Mouse (Mus musculus) thymus, postnatal 25 days (tissue): ENCODE results near the gene Ccnc.

Source experiments
- DNase-seq: peaks from one replicate; pipeline ENCODE4 v3.0.0; 2022

Ccnc gene

DNA sequence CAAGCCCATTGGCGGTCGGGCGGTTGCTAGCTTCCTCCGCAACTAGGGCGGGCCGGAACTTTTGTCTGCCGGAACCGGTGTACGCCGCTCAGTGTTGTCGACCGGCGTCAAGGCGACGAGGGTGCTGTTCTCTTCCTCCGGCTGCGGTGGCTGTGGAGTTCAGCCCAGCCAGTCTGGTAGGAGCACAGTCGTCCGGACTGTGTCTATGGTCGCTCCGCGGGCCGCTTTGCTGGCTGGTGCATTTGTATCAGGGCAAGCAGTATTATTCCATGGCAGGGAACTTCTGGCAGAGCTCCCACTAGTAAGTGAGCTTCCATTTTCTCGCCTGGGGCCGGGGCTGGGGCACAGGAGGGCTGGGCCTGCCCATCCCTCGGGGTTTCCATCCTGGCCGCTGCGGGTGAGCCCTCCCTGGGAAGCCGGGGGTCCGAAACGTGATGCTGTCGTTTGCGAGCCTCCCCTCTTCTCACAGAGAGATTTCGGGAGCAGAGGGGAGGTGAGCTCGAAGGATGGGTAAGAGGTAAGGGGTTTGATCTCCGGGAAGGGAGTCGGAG, at the start of gene Ccnc:
TSS of gene Ccnc (plus strand) at position 87 of the 551 bp plus-strand sequence.
- DNase-seq, result peak; percentile 93

DNA sequence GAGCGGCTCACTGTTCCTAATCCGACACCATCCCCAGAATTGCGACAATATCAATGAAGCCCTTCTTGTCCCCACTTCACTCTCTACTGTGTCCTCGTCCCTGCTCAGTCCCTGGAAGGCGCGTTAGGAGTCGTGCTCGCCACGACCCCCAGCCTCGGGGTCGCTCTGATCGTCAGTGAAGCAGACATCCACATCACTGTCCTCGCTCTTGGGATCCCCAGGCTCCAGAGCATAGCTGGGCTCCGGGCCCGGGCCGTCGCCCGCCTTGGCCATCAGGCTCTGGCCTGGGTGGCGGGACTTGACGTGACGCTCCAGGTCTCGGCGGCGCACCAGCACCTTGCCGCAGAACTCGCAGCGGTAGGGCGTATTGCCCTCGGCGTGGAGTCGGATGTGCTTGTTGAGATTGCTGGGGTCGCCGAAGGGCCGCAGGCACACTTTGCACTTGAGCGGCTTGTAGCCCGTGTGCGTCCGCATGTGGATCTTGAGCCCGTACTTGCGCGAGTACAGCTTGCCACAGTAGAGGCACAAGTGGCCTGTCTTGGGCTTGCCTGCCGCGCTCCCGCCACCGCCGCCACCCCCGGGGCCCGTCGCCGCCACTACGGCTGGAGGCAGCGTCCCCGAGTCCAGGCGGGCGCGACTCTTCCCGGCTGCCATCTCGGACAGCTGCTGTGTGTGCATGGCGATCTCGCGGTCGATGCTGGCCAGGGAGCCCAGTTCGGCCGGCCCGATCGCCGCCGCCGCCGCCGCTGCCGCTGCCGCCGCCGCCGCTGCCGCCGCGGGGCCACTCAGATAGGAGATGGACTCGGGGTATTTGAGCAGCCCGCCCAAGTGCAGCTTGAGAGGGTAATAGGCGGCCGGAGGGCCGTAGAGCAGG, 49.2 kb upstream of the Ccnc start:
- DNase-seq, result no peak

DNA sequence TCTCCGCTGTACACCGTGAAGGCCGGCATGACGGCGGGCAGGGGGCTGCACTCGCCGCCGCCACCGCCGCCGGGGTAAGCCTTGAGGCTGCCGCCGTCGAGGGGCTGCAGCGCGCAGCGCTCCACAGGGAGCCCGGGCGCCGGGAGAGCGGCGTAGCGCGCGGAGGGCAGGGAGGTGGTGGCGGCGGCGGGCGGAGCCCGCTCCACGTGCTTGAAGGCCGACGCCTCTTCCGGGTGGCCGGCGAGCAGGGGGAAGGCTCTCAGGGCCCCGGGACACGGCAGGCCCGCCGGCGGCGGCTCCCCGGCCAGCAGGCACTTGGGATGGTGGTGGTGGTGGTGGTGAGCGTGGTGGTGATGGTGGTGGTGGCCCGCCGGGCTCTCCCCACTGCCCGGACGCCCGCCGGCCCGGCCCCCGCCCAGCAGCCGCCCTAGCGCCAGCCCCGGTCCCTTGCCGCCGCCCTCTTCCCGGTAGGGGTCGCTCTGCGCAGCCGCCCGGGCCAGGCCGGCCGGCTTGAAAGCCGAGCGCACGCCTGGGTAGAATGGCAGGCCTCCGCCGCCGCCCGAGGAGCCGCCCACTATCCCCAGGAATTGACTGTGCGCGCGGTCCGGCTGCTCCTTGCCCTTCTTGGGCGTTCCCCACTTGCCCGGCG, 48.4 kb upstream of the Ccnc start:
- peak; percentile 12 for DNase-seq

DNA sequence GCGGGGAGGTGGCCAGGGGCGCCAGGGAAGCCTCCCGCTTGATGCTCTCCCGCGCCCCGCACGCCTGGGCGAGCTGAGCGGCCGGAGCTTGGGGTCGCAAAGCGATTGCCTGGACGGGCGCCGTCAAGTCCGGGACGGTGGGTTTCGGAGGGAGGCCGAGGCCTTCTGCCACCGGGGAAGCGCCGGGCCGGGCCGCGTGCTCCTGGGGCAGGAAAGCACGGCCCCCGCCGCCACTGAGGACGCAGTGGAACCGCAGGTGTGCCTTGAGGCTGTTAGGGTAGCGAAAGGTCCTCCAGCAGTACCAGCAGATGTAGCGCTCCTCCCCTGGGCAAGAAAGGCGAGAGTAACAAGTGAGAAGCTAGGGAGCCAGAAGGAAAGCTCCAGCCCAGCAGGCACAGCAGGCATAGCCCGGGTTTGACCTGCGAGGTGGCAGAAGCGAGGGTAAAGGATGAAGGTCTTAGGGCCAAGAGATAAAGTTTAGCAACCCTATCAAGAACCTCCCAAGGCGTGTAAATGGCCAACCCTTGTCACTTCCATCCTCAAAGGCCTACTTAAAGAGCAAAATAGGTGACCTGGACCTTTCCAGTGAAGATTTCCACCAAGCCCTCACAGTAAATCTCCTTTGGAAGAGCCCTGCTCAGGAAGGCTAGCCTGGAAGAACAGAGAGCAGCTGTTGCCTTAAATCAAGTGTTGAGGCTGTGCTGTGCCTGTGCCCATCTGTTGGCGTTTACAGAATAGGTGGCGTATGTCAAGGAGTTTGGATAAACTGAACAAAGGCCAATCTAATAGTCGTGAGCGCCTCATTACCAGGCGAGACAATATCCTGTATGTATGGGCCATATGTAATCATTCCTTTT, 47.6 kb upstream of the Ccnc start:
- DNase-seq, result no peak

DNA sequence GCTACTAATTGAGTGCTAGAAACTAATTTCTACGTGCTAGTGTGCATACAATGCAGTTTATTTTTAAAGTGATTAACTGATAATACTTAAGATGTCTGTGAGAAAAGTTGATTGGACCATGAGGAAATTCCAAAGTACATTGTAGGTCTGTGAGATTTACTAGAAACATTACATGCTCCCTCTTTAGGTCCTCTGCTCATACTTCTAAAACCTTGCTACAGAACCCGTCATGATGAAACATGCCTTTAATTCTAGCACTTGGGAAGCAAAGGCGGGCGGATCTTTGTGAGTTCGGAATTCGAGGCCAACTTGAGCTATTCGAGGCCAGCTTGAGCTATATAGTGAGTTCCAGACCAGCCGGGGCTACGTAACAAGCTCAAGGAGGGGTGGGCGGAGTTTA, 46.5 kb upstream of the Ccnc start:
- no peak for DNase-seq

DNA sequence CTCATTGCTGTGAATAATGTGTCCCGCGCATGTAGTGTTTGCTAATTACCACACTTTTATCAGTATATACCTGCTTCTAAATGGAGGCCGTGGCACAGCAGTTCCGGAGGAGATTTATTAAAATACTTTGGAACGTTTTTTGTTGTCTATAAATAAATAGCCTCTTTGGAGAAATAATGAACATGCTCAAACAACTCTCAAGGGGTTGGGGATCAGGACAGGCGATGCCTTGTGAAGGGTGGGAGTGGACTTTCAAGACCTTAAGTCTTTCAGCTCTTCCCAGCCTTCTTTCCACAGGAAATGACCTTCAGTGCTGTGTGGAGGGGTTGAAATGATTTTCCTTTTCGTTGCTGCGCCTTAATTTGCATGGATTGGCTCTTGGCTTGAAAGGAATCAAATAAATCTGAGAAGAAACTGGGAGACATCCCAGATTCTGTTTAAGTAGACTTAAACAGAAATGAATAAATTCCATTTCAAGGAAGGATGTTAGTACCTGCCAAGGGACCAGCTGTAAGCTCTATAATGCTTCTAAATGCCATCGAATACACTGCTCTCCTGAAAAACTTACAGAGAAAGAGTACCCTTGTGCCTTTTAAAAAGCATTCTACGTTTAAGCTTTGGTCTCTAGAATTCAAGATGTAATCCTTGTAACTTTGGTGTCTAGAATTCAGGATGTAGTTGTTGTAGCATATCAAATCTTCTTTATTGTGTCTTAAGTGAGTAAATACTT, 44.9 kb upstream of the Ccnc start:
- no peak for DNase-seq

DNA sequence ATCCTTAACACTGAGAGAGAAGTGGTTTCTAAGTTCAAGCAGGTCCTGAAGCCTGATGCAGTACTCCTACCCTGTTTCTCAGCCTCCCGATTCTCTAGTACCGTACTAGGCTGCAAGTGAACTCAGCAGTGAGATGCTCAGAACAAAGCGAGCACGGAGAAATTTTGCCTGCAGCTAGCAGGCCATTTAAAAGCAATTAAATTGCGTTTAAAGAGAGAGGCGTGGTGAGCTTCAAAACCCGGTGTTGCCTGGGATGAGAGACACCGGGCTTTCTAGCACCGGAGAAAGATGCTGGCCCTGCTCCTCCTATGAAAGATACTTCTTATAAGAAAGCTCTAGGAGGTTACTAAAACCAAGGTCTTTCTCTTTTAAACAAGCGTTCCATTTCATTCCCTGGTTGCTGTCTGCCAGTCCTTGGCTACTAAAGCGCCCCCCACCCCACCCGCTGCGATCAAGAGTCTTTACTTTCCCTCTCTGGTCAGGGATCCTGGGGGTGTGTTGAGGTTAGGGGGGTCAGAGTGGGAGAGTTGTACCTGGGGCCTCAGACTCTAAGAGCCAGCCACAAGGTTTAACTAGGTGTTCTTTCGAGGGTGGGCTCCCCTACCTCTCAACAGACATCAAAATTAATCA, 43.0 kb upstream of the Ccnc start:
- DNase-seq, result no peak

DNA sequence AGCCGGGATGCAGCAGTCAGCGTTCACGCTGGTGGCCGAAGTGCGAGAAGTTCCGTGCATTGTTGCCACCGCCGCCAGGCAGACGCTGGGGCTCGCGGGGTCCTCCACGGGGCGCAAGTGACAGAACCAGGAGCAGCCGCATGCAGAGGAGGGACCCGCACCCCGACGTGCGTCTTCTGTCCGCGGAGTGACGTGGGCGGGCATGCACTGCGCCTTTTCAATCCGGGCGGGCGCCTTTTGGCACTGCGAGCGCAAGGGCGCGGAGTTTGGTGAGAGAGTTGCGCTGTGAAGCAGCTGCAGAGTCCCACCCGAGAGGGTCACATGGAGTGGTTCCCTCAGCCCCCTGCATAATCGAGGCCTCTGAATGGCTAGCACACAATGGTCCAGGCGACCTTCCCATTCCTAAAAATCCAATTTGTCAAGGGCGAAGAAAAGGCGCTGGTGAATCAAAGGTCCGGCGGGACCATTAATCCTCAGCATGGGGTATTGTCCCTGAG, 41.9 kb upstream of the Ccnc start, which contains the start of gene Prdm13:
TSS of gene Prdm13 (minus strand) at position 369 of the 497 bp plus-strand sequence.
- no peak for DNase-seq

DNA sequence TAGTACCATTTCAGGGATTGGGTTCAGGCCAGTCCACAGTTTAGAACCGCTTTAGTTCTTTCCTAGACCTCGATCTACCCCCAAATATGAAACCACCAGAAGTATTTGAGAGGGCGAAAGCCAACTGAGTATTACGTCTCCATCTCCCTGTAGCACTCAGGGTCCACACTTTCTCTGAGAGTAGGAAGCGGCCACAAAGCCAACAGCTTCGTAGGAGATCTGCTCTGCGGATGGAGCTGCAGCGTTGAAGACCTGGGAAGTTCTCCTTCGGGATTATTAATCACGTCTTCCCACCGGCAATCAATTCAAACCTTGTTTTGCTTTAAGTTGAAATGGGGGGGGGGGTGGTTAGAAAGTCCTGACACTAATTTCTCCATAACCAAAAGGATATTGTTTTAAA, 41.1 kb upstream of the Ccnc start:
- DNase-seq, result no peak

DNA sequence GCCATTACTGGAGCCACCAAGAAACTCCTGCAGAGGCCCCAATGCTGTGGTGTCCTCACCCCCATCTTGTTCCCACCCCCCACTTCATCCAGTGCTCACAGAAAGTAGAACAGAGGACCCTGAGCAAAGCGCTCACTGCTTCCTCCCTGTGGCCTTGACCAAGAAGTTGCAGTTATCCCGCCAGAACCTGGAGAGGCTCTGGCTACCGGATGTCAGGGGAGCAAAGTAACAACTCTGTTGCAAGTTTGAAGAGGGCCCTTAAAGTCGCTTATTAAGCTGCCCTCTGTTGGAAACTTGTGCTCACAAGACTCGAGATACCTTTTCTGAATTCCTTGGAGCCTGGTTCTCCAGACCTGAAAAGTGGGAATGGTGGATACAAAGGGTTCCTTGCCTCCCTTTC, 40.6 kb upstream of the Ccnc start:
- DNase-seq, result no peak

DNA sequence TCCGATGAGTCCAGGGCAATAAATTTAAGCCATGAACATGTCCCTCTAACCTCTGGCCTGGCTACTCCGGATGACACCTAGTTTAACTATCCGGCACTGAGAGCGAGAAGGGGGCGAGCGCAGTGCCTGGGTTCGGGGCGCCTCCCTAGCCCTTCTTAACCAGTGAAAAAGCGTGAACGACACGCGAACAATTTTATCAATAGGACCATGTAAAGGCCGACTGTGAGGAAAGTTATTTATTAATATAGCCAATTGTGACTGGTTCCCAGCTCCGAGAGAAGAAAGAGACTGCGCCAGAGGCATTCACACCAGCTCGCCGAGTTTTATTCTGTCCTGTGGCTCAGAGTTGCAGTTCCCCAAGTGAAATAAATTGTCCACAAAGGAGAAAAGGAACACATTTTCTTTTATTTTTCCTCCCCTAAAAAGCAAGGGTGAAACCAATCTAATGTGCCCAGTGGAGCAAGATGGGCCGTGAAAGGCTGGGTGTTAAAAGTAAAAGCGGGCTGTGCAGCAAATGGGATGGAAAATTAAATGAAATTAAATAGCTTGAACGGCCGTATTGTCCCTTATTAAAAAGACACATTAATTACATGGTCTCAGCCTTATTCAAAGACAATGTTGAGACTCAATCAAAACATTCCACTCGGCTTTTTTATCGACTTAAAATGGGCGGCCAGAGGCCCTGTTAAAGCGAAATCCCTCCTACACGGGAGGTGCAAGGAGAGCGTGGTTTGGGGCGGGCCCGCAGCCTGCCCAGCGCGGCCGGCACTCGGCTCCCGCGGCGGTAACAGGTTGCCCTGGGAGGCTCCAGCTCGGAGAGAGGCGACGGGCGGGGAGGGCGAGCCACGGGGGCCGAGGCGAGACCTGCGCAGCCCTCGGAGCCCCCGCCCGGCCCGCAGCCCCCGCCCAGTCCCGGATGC, 39.5 kb upstream of the Ccnc start:
- no peak for DNase-seq

DNA sequence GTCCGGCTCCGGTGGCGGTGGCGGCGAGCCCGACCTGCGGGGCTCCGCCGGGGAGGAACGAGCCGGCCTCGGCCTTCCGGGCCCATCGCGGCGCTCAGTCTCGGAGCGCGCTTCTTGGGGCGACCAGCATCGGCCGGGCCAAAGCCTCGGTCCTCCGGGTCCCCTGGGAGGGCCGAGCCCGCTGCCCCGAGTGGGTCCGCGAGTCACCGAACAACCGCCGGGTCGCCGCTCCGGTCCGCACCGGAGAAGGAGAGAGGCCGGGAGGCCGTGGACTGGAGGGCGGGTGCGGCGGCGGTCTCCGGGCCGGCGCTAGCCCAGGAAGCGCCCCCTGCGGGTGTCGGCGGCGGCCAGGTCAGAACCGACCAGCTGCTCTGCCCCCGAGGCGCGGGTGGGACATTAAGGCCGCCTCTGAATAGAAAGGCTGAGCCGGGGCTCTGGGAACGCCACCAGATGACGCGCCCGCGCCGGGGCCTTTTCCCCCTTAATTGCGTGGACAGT, 38.7 kb upstream of the Ccnc start:
- no peak for DNase-seq

DNA sequence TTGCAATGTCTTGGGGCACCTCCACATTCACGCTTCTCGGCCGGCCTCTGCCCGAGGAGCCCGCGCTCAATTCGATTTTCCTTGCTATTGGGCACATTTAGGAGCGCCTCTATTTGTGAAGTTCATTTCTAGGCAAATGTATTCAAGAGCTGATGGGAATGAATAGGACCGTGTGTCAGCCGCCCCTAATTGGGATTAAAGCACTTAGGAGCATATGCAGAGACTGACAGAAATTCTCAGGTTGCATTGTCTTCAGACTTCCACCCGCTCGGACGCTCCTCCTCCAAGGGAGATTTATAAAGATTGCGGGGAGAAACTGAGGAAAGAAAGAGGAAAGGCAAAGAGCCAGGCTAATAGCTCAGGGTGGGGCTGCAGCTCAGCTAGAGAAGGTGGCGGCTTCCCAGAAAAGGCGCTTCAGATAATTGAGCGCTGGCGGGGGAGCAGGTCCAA, 38.0 kb upstream of the Ccnc start:
- no peak for DNase-seq

DNA sequence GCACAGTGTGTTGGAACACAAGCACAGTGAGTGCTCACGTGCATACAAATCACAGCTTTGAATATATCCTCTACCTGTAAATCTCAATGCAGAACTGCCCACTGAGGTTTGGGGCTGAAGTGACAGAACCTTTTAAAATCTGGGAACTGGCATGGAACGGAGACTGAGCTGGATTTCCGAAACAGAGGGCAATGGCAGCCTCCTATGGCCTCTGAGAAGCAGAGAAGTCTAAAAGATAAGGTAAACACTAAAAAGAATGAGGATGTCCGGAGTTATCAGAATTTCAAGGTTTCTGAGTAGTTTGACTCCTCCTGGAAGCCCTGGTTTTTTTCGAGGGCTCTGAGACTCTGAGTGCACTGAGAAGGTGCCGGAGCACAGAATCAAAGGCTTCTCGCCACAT, 37.3 kb upstream of the Ccnc start:
- DNase-seq, result no peak

DNA sequence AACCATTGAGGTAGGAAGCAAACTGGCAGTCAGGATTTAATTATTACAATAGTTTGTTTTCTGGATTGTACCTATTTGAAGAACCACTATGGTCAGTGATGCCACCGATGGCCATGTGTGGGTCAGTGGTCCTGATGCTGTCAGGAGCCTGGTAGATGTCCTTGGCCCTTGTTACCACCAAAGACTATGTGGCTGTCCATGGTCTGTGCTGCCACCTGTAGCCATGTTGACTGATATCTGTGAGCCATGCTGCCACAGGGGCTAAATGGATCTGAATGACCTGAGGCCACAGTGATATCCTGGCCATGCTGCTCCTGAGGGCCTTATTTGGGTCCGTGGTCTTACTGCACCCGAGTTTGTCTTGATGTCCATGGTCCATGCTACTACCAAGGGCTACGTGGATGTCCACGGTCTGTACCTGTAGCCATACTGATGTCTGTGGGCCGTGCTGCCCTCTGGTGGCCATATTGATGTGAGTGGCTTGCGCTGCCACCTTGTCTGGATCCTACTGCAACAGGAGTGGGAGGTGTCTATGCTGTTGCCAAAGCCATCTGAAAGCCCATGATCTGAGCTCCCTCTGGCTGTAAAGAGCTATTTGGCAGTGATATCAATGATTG, 31.8 kb upstream of the Ccnc start:
- DNase-seq, result peak; percentile 49

DNA sequence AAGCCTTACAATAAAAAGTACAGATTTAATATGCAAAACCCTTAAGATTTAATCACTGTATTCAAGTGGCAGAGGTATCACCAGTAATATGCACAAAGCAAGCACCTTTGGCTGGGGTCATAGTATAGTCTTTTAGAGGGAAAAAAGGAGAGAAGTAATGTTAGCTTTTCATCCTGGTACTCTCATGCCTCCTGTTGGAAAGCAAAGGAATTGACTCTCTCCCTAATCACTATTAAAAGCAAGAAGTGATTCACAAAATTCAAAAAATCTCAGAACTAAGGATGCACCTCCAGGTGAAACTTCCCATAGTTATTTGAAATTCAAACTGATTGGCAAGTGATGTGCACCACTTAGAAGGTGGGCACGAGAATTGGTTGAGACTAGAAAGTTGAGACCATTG, 22.5 kb upstream of the Ccnc start:
- DNase-seq, result no peak

DNA sequence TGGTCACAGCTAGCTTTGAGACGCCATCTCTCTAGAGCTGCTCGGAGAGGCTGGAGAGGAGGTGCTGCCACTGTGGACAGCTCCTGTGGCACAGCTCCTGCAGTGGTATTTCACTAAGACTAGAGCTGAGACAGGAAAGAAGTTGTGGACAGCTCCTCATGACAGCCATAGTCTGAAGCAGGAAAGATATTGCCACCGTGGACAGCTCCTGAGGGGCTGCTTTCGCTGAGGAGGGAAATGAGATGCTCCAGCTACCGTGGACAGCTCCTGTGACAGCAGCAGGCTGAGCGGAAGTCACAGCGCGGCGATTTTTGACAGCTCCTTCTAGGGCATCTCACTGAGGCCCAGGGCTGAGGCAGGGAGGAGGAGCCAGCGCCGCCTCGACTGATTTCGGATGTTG, 15.4 kb upstream of the Ccnc start:
- peak; percentile 62 for DNase-seq

DNA sequence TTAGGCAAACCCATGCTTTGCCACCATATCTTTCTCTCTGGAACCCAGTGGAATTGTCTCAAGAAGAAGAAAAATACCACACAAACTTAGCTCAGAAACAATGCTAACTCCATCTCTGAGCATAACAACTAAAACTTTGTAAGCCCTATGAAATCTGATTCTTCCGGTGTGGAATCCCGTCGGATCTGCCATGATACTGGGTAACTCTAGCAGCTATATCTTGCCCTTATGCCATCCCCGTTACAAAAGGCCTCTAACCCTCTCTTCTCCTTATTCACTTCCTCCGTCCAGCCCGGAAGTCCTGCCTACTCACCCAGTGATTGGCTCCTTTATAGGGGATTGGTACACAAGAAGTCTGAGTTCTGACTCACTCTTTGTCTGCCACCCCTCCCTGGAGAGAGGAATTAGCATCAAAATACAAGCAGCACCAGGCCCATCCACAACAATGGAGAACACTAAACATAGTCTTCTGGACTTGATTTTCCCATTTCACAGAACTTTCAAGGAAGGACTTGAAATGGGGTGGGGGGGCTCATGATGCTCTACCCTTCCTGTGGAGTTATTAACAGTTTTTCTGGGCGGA, 4.7 kb upstream of the Ccnc start:
- DNase-seq, result no peak

DNA sequence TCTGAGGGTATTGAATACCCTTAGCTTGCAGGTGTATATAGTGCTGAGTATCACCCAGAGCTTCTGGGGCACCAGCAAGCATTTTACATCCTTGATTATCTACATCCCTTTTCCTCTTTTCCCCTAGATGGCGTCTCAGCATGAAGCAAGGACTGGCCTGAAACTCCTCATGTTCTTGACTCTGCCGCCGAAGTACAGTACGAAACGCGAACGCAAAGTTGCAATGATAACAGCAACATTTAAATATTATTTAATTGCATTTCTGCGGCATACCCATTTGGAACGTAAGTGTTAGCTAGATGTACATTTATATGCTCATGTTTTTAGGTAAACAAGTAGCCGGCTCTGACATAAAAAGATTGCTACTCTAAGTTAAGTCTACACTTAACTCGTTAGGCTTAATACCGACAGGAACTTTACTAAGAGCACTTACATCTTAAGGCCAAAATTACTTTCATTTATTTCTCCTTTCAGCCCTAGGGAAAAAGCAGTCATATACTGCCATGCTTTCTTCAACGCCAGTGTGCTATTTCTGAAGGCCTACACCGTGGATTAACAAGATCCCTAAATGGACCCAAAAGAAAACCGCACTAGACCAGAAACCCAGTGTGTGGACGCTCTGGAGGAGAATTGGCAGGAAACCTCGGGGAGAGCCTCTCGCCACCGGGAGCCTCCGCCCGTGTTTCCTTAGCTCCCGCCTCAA, 438 bp upstream of the Ccnc start:
- peak; percentile 30 for DNase-seq
